Mouse (Mus musculus) ES-E14 (cell line): ENCODE measurements around the gene Dpt. TPM values are rescaled to one million over a fixed set of nuclear protein-coding genes. Genes with fewer than 3 reads are reported as not detected.

Source experiments
- DNase-seq: peaks from one replicate; pipeline ENCODE4 v3.0.0-alpha.2; 2013; ENCODE audit warnings: low read depth, low spot score
- H3K27ac ChIP-seq: 2 replicates; pipeline ENCODE4 v1.5.1; 2012; ENCODE audit warnings: low read depth, mild to moderate bottlenecking, low read length, moderate library complexity, mixed read lengths; ENCODE audit not compliant: poor library complexity, insufficient read depth, severe bottlenecking
- H3K36me3 ChIP-seq: 2 replicates; pipeline ENCODE4 v1.6.1; 2012; ENCODE audit warnings: mild to moderate bottlenecking, low read length, moderate library complexity, mixed read lengths; ENCODE audit not compliant: control insufficient read depth, poor library complexity, insufficient read depth, severe bottlenecking
- H3K4me1 ChIP-seq, 2 experiments: fragments of 150-350 bp in 1 of 2; sonication (generic) in 1 of 2; 2 replicates each; pipeline ENCODE4 v1.6.1; 2012; ENCODE audit warnings: low read length in 2 of 2, mild to moderate bottlenecking in 1 of 2, mixed read lengths in 1 of 2; ENCODE audit not compliant: control insufficient read depth in 2 of 2, insufficient read depth in 2 of 2, poor library complexity in 1 of 2
- H3K4me3 ChIP-seq, 2 experiments: fragments of 150-350 bp in 1 of 2; sonication (generic) in 1 of 2; 2 replicates each; pipeline ENCODE4 v1.5.1; 2012; ENCODE audit warnings: low read length in 2 of 2, low read depth in 1 of 2, mild to moderate bottlenecking in 1 of 2, mixed read lengths in 1 of 2; ENCODE audit not compliant: insufficient read depth in 1 of 2, poor library complexity in 1 of 2, severe bottlenecking in 1 of 2
- H3K9ac ChIP-seq: 2 replicates; pipeline ENCODE4 v1.6.1; 2012; ENCODE audit warnings: low read depth, mild to moderate bottlenecking, low read length, mixed read lengths; ENCODE audit not compliant: poor library complexity, insufficient read depth, severe bottlenecking
- H3K9me3 ChIP-seq: fragments of 150-350 bp; sonication (generic); 2 replicates; pipeline ENCODE4 v1.6.1; 2012; ENCODE audit warnings: low read depth, mild to moderate bottlenecking, low read length; ENCODE audit not compliant: control insufficient read depth, insufficient read depth
- CHD2 ChIP-seq: IDR thresholded peaks from 2 replicates; pipeline ENCODE4 v1.6.1; 2014; ENCODE audit warnings: mild to moderate bottlenecking, low read depth, low read length, inconsistent platforms
- HCFC1 ChIP-seq: IDR thresholded peaks from 2 replicates; pipeline ENCODE4 v1.6.1; 2012; ENCODE audit warnings: low read length, inconsistent platforms, borderline replicate concordance; ENCODE audit not compliant: insufficient read depth
- MAFK ChIP-seq: IDR thresholded peaks from 2 replicates; pipeline ENCODE4 v1.6.1; 2014; ENCODE audit warnings: mild to moderate bottlenecking, low read depth, low read length, inconsistent platforms; ENCODE audit not compliant: insufficient read depth
- ZC3H11A ChIP-seq: IDR thresholded peaks from 2 replicates; pipeline ENCODE4 v1.6.1; 2012; ENCODE audit warnings: low read depth, mild to moderate bottlenecking, inconsistent platforms, low read length, borderline replicate concordance
- ZNF384 ChIP-seq: IDR thresholded peaks from 2 replicates; pipeline ENCODE4 v1.6.1; 2012; ENCODE audit warnings: low read depth, low read length, inconsistent platforms
- in situ Hi-C, 2 experiments: fragments of 600-800 bp; cut with MboI; formaldehyde crosslinking; loops; one replicate each; pipeline ENCODE4 v1.15.1; 2025; ENCODE audit warnings: low sequenced_read_pairs in 2 of 2, inconsistent platforms in 1 of 2; ENCODE audit not compliant: unreplicated experiment in 2 of 2
- total RNA-seq: library from RNA; depleted of rRNA; stranded (reverse); fragments of 300-350 nt; gene quantifications from 2 replicates; pipeline ENCODE4 v1.2.3, GENCODE M21; 2012

Gene Dpt
- total RNA-seq, 1 experiment = not detected

DNA sequence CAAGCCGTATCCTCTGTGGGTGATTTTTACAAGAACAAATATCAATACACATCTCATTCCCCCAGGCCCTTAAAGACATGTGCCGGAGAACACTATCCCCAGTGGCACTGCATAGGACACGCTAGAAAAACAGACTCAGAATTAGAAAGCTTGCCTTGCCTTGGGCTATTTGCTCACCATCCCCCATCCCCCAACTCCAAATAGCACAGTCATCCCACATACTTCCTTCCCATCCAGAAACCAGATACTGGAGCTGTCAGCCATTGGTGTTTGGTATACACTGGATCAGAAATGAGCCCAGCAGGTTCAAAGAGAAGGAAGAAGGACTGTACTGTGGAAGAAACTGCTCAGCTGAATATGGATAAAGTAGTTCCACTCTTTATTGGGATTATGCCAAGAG lies 25.4 kb downstream of the Dpt start:
- in situ Hi-C loops = no loop called here
- TF ChIP-seq CHD2 (no peak), HCFC1 (no peak), ZC3H11A (no peak), ZNF384 (no peak), MAFK (no peak)

DNA sequence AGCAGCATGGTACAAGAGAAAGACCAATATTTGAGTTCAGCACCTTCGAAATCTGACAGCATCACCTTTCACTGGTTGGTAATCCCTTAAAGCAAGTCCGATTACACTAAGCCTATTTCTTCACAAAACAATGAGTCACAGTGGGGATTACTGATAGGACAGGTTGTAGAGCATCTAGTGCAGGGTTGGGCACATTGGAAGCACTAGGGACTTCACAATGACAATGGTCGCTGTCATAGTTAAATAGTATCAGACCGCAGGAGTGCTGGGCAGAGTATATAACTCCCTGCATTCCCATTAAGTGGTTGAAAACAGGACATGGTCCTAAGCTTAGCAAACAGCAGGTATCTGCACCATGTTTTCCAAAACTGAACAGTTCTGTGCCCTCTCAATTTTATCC lies 25.8 kb downstream of the Dpt start:
- Histone ChIP-seq H3K27ac (no peak overlapping the region), H3K36me3 (no peaks in the 10 kb centered on the region), H3K4me1 (no peaks in the 10 kb centered on the region), H3K9me3 (no peaks in the 10 kb centered on the region), H3K9ac (no peak overlapping the region), H3K4me3 (no peak overlapping the region)
- TF ChIP-seq HCFC1 (no peak), CHD2 (no peak), ZNF384 (no peak), MAFK (no peak), ZC3H11A (no peak)
- DNase-seq = no peak
- in situ Hi-C loops = no loop called here

More for the DNA sequence above, 25.4 kb downstream of the Dpt start:
- H3K4me3 ChIP-seq = no peak overlapping the region
- H3K4me1 ChIP-seq = no peaks in the 10 kb centered on the region
- H3K9ac ChIP-seq = no peak overlapping the region
- H3K27ac ChIP-seq = no peak overlapping the region
- H3K9me3 ChIP-seq = no peaks in the 10 kb centered on the region
- no peak for DNase-seq
- H3K36me3 ChIP-seq = no peaks in the 10 kb centered on the region

GRCm38 (mm10) chr1:164824896-164825295 lies 28.5 kb downstream of the Dpt start:
- no peaks in the 10 kb centered on the region for H3K4me1 ChIP-seq
- H3K9me3 ChIP-seq = no peaks in the 10 kb centered on the region
- H3K9ac ChIP-seq = no peak overlapping the region
- DNase-seq = no peak
- H3K4me3 ChIP-seq = no peak overlapping the region
- TF ChIP-seq CHD2 (no peak), ZNF384 (no peak), MAFK (no peak), ZC3H11A (no peak), HCFC1 (no peak)
- in situ Hi-C loops = no loop called here
- no peak overlapping the region for H3K27ac ChIP-seq
- H3K36me3 ChIP-seq = no peaks in the 10 kb centered on the region

DNA sequence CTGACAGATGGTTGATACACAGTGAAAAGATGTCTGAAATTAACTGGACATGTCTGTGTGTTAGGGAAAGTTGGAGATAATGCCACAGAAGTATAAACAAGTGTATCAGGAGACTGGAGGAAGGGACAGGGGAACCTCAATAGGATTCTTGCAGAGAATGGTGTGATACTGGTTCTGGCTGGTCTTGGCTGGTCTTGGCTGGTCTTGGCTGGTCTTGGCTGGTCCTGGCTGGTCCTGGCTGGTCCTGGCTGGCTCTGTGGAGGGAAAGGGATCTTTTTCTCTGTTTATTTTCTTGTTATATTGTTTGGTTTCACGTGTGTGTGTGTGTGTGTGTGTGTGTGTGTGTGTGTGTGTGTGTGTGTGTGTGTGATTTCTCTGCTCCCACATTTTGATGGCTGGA lies 33.4 kb downstream of the Dpt start:
- in situ Hi-C loops = no loop called here
- Histone ChIP-seq H3K4me3 (no peak overlapping the region), H3K27ac (no peak overlapping the region), H3K4me1 (no peaks in the 10 kb centered on the region), H3K9ac (no peak overlapping the region), H3K36me3 (no peaks in the 10 kb centered on the region), H3K9me3 (no peaks in the 10 kb centered on the region)
- no peak for TF ChIP-seq HCFC1
- no peak for TF ChIP-seq ZC3H11A
- TF ChIP-seq ZNF384 = no peak
- TF ChIP-seq CHD2 = no peak
- TF ChIP-seq MAFK = no peak
- no peak for DNase-seq

GRCm38 (mm10) chr1:164832459-164832858 lies 36.0 kb downstream of the Dpt start:
- H3K9me3 ChIP-seq = no peaks in the 10 kb centered on the region
- in situ Hi-C loops = no loop called here
- TF ChIP-seq ZC3H11A (no peak), MAFK (no peak), ZNF384 (no peak), CHD2 (no peak), HCFC1 (no peak)
- H3K4me1 ChIP-seq = no peaks in the 10 kb centered on the region
- no peak for DNase-seq
- no peak overlapping the region for H3K9ac ChIP-seq
- no peak overlapping the region for H3K27ac ChIP-seq
- no peaks in the 10 kb centered on the region for H3K36me3 ChIP-seq
- H3K4me3 ChIP-seq = no peak overlapping the region
